Mouse (Mus musculus) midbrain, embryonic 13.5 days (tissue): ENCODE data around the gene Pi4kb. TPM values are rescaled to one million over a fixed set of nuclear protein-coding genes. Genes with fewer than 3 reads are reported as not detected.
"Not testable (repeated sequence)": the region's sequence is repeated elsewhere in the genome, so short reads cannot be mapped to it uniquely, and the experiment has no call there.

ENCODE experiments used
- ATAC-seq: fragments of 200-750 bp; cut with Nextera tagmentation; 2 replicates; pipeline ENCODE4 v1.8.0; 2017; ENCODE audit warnings: mild to moderate bottlenecking, moderate TSS enrichment, moderate library complexity
- H3K27ac ChIP-seq: fragments of 300-500 bp; sonication (generic); 2 replicates; pipeline ENCODE4 v1.5.1; 2015; ENCODE audit warnings: inconsistent platforms, mild to moderate bottlenecking, moderate library complexity
- H3K27me3 ChIP-seq: fragments of 300-500 bp; sonication (generic); 2 replicates; pipeline ENCODE4 v1.6.1; 2015; ENCODE audit warnings: mild to moderate bottlenecking, inconsistent platforms
- H3K36me3 ChIP-seq: fragments of 300-500 bp; sonication (generic); 2 replicates; pipeline ENCODE4 v1.6.1; 2015; ENCODE audit warnings: mild to moderate bottlenecking, inconsistent platforms
- H3K4me1 ChIP-seq: fragments of 300-500 bp; sonication (generic); replicated peaks from 2 replicates; pipeline ENCODE4 v1.6.1; 2015; ENCODE audit warnings: inconsistent platforms
- H3K4me2 ChIP-seq: fragments of 300-500 bp; sonication (generic); replicated peaks from 2 replicates; pipeline ENCODE4 v1.6.1; 2015; ENCODE audit warnings: moderate library complexity, mild to moderate bottlenecking, inconsistent platforms
- H3K4me3 ChIP-seq: fragments of 300-500 bp; sonication (generic); replicated peaks from 2 replicates; pipeline ENCODE4 v1.5.1; 2015; ENCODE audit warnings: mild to moderate bottlenecking, inconsistent platforms
- H3K9ac ChIP-seq: fragments of 300-500 bp; sonication (generic); replicated peaks from 2 replicates; pipeline ENCODE4 v1.6.1; 2015; ENCODE audit warnings: mild to moderate bottlenecking, inconsistent platforms
- H3K9me3 ChIP-seq: fragments of 300-500 bp; sonication (generic); 2 replicates; pipeline ENCODE4 v1.6.1; 2016; ENCODE audit warnings: mild to moderate bottlenecking, inconsistent platforms
- WGBS: fragments of 180-500 bp; shearing (Covaris S2); methylation state at CpG from one replicate; pipeline ENCODE4 v1.1.7; 2015; 5-methylcytosine and 5-hydroxymethylcytosine counted together
- polyA plus RNA-seq: library from polyadenylated mRNA; unstranded; fragments of >200 nt; fragmentation: Nextera tagmentation; extraction: Ambion mirVana; gene quantifications from 2 replicates; pipeline ENCODE4 v1.2.1, GENCODE M21; 2015

Gene Pi4kb
- polyA plus RNA-seq, 1 experiment from 2014 or later = 24.7 TPM

- no peak for ATAC-seq
- peaks cover 12% of the 10 kb centered on the region for H3K4me1 ChIP-seq
- H3K27ac ChIP-seq = no peak overlapping the region
- peaks cover 6% of the 10 kb centered on the region for H3K36me3 ChIP-seq
- H3K9me3 ChIP-seq = no peaks in the 10 kb centered on the region
- WGBS = 54% methylated on average over 5 of the region's 5 CpGs
- H3K4me2 ChIP-seq = no peak overlapping the region
- no peaks in the 10 kb centered on the region for H3K27me3 ChIP-seq
- no peak overlapping the region for H3K4me3 ChIP-seq
- H3K9ac ChIP-seq = no peak overlapping the region
Observed at GRCm38 (mm10) chr3:95025202-95025601, 50.7 kb downstream of the Pi4kb start.

- Histone ChIP-seq H3K9me3 (no peaks in the 10 kb centered on the region), H3K27me3 (no peaks in the 10 kb centered on the region), H3K4me2 (no peak overlapping the region), H3K27ac (no peak overlapping the region), H3K4me3 (no peak overlapping the region), H3K4me1 (peaks cover 12% of the 10 kb centered on the region), H3K36me3 (peaks cover 25% of the 10 kb centered on the region), H3K9ac (no peak overlapping the region)
- WGBS = 61% methylated on average over 5 of the region's 5 CpGs
- no peak for ATAC-seq
Observed at GRCm38 (mm10) chr3:95027057-95027645, 52.6 kb downstream of the Pi4kb start.

- H3K4me1 ChIP-seq = peaks cover 12% of the 10 kb centered on the region
- H3K4me3 ChIP-seq = no peak overlapping the region
- ATAC-seq = no peak
- no peak overlapping the region for H3K27ac ChIP-seq
- no peak overlapping the region for H3K4me2 ChIP-seq
- no peaks in the 10 kb centered on the region for H3K27me3 ChIP-seq
- no peaks in the 10 kb centered on the region for H3K9me3 ChIP-seq
- 66% methylated on average over 5 of the region's 5 CpGs for WGBS
- H3K9ac ChIP-seq = no peak overlapping the region
- peaks cover 31% of the 10 kb centered on the region for H3K36me3 ChIP-seq
Observed at GRCm38 (mm10) chr3:95027701-95028100, 53.2 kb downstream of the Pi4kb start.

- H3K9ac ChIP-seq = no peak overlapping the region
- peaks cover 12% of the 10 kb centered on the region for H3K4me1 ChIP-seq
Observed at GRCm38 (mm10) chr3:95028603-95029002, 54.1 kb downstream of the Pi4kb start.

GRCm38 (mm10) chr3:95029291-95029827 is 54.8 kb downstream of the Pi4kb start:
- Histone ChIP-seq H3K4me1 (peaks cover 11% of the 10 kb centered on the region), H3K36me3 (peaks cover 47% of the 10 kb centered on the region)
- WGBS = 79% methylated on average over 3 of the region's 3 CpGs
- not testable (repeated sequence) for H3K4me2 ChIP-seq, ATAC-seq, H3K9ac ChIP-seq, H3K9me3 ChIP-seq, H3K27ac ChIP-seq, H3K27me3 ChIP-seq, H3K4me3 ChIP-seq

More at GRCm38 (mm10) chr3:95028603-95029002, 54.1 kb downstream of the Pi4kb start:
- Histone ChIP-seq H3K4me2 (no peak overlapping the region), H3K27me3 (no peaks in the 10 kb centered on the region), H3K9me3 (no peaks in the 10 kb centered on the region), H3K36me3 (peaks cover 40% of the 10 kb centered on the region), H3K27ac (no peak overlapping the region), H3K4me3 (no peak overlapping the region)
- no peak for ATAC-seq
- 94% methylated on average over 3 of the region's 3 CpGs for WGBS

GRCm38 (mm10) chr3:95029953-95030352 is 55.4 kb downstream of the Pi4kb start:
- H3K4me3 ChIP-seq = no peak overlapping the region
- peaks cover 53% of the 10 kb centered on the region for H3K36me3 ChIP-seq
- H3K4me2 ChIP-seq = no peak overlapping the region
- H3K27ac ChIP-seq = no peak overlapping the region
- H3K9ac ChIP-seq = no peak overlapping the region
- WGBS = 73% methylated on average over 3 of the region's 3 CpGs
- no peaks in the 10 kb centered on the region for H3K9me3 ChIP-seq
- peaks cover 6% of the 10 kb centered on the region for H3K4me1 ChIP-seq
- no peaks in the 10 kb centered on the region for H3K27me3 ChIP-seq
- ATAC-seq = no peak

- 14% methylated on average over 3 of the region's 3 CpGs for WGBS
- Histone ChIP-seq H3K4me3 (peak overlapping the region; percentile 78), H3K4me2 (peak overlapping the region; percentile 78), H3K27ac (no peak overlapping the region), H3K27me3 (no peaks in the 10 kb centered on the region), H3K36me3 (peaks cover 18% of the 10 kb centered on the region), H3K4me1 (peaks cover 11% of the 10 kb centered on the region), H3K9ac (peak overlapping the region; percentile 83), H3K9me3 (no peaks in the 10 kb centered on the region)
- ATAC-seq = no peak
Observed at GRCm38 (mm10) chr3:95041625-95042024, 67.1 kb downstream of the Pi4kb start.

- Histone ChIP-seq H3K9me3 (no peaks in the 10 kb centered on the region), H3K27ac (peak within 1 kb of the TSS; percentile 61), H3K4me1 (peaks cover 11% of the 10 kb centered on the region), H3K9ac (peak within 1 kb of the TSS; percentile 83), H3K4me3 (peak within 1 kb of the TSS; percentile 78), H3K27me3 (no peaks in the 10 kb centered on the region), H3K36me3 (peaks cover 13% of the 10 kb centered on the region), H3K4me2 (peak within 1 kb of the TSS; percentile 78)
- under 1% methylated on average over 36 of the region's 36 CpGs for WGBS
- ATAC-seq = peak; percentile 100
Observed at GRCm38 (mm10) chr3:95042166-95042837, 67.8 kb downstream of the Pi4kb start, which contains the start of gene Psmd4. Gene Psmd4, minus strand, starts transcription at chr3:95042614.

GRCm38 (mm10) chr3:95042838-95043229 is 68.3 kb downstream of the Pi4kb start:
- Histone ChIP-seq H3K9ac (no peak overlapping the region), H3K27ac (peak overlapping the region; percentile 61), H3K9me3 (no peaks in the 10 kb centered on the region), H3K4me2 (peak overlapping the region; percentile 52), H3K4me1 (peaks cover 11% of the 10 kb centered on the region), H3K4me3 (peak overlapping the region; percentile 78), H3K27me3 (no peaks in the 10 kb centered on the region), H3K36me3 (peaks cover 10% of the 10 kb centered on the region)
- 33% methylated on average over 7 of the region's 7 CpGs for WGBS
- peak; percentile 72 for ATAC-seq

GRCm38 (mm10) chr3:95043251-95043650 is 68.7 kb downstream of the Pi4kb start:
- no peak overlapping the region for H3K9ac ChIP-seq
- H3K27ac ChIP-seq = no peak overlapping the region
- H3K27me3 ChIP-seq = no peaks in the 10 kb centered on the region
- H3K36me3 ChIP-seq = peaks cover 6% of the 10 kb centered on the region
- H3K4me3 ChIP-seq = no peak overlapping the region
- peaks cover 11% of the 10 kb centered on the region for H3K4me1 ChIP-seq
- 76% methylated on average over 6 of the region's 6 CpGs for WGBS
- no peak overlapping the region for H3K4me2 ChIP-seq
- H3K9me3 ChIP-seq = no peaks in the 10 kb centered on the region
- no peak for ATAC-seq

GRCm38 (mm10) chr3:95046462-95047057 is 72.0 kb downstream of the Pi4kb start:
- Histone ChIP-seq H3K4me3 (no peak overlapping the region), H3K36me3 (no peaks in the 10 kb centered on the region), H3K4me1 (peaks cover 6% of the 10 kb centered on the region), H3K4me2 (no peak overlapping the region), H3K9me3 (no peaks in the 10 kb centered on the region), H3K27me3 (no peaks in the 10 kb centered on the region), H3K9ac (no peak overlapping the region), H3K27ac (no peak overlapping the region)
- 93% methylated on average over 11 of the region's 11 CpGs for WGBS
- ATAC-seq = no peak

GRCm38 (mm10) chr3:95047914-95048313 is 73.4 kb downstream of the Pi4kb start:
- Histone ChIP-seq H3K9ac (0 out of 2 replicates have a peak overlapping the region, but pooled peaks have one; percentile 19), H3K4me3 (no peak overlapping the region), H3K27me3 (no peaks in the 10 kb centered on the region), H3K36me3 (no peaks in the 10 kb centered on the region), H3K27ac (no peak overlapping the region), H3K4me1 (peaks cover under 1% of the 10 kb centered on the region), H3K9me3 (no peaks in the 10 kb centered on the region), H3K4me2 (no peak overlapping the region)
- 78% methylated on average over 3 of the region's 3 CpGs for WGBS
- ATAC-seq = no peak
